Mouse (Mus musculus): ENCODE results near the gene Skap1.

GRCm38 (mm10) chr11:96463986-96464715 lies at the start of gene Skap1:
- TF ChIP-seq USF1 (IDR thresholded peaks at IDR 0.05; ENCODE audit: low read depth) (no peak), MYOG (IDR thresholded peaks at IDR 0.05; ENCODE audit: control insufficient read depth in 1 of 3, insufficient read depth in 1 of 3, insufficient read length in 2 of 3, low read depth in 2 of 3) (no peak), POLR2A (IDR thresholded peaks at IDR 0.05; ENCODE audit: insufficient read length, low read depth) (no peak), MAX (IDR thresholded peaks at IDR 0.05; ENCODE audit: low read depth) (no peak)
